Mouse (Mus musculus): ENCODE results near the gene Hsd17b3. TPM values are rescaled to one million over a fixed set of nuclear protein-coding genes. Genes with fewer than 3 reads are reported as not detected.

The Hsd17b3 gene
- polyA plus RNA-seq, 1 experiment = not detected

DNA sequence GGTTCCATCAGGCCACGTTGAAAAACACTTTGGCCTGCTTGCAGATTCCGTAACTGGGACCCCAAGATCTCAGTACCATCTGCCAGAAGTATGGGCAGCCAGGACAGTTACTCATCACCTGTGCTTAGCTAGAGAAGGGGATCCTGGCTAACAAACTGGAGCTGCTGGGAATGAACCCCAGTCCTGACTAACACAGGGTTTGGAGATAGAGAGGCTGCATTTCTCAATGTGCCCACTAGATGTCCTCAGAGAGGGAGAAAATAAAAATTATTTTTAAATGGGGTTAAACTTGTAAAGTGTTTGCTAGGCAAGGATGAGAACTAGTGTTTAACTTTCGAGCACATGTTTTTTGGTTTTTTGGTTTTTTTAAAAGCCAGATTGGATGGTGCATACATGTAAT, 11.2 kb upstream of the Hsd17b3 start:
- no peak overlapping the region for H3K4me2 ChIP-seq (ENCODE audit: low read depth)
- no peak for TF ChIP-seq USF1 (IDR thresholded peaks at IDR 0.05; ENCODE audit: low read depth)
- H3K27me3 ChIP-seq (ENCODE audit: control insufficient read depth, insufficient read depth, insufficient read length) = no peaks in the 10 kb centered on the region
- no peaks in the 10 kb centered on the region for H3K79me2 ChIP-seq (ENCODE audit: control insufficient read depth, insufficient read depth)
- no peaks in the 10 kb centered on the region for H3K36me3 ChIP-seq (ENCODE audit: control insufficient read depth, insufficient read depth)
- no peak overlapping the region for H3ac ChIP-seq (ENCODE audit: control insufficient read depth, insufficient read length)
- no peak overlapping the region for H3K4me3 ChIP-seq

DNA sequence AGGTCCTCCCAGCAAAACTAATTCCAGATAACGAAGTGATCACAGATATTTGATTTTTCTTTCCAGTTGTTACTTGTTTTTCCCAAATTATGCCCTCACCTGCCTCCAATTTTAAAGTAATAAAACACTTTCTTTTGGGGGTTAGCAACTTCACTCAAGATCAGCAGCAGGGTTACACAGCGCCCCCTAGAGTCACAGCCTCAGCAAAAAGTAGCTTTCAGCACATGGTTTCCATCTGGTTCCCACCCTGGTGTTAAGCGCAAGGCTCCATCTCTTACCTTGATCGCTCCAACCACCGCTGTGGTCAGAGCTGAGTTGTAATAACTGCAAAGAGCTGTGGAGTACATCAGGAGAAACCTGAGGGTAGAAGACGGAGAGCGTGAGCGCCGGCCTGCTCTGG, 10.0 kb upstream of the Hsd17b3 start:
- Histone ChIP-seq H3K79me2 (ENCODE audit: control insufficient read depth, insufficient read depth) (no peaks in the 10 kb centered on the region), H3K4me2 (ENCODE audit: low read depth) (no peak overlapping the region), H3K36me3 (ENCODE audit: control insufficient read depth, insufficient read depth) (no peaks in the 10 kb centered on the region), H3K27me3 (ENCODE audit: control insufficient read depth, insufficient read depth, insufficient read length) (no peaks in the 10 kb centered on the region), H3ac (ENCODE audit: control insufficient read depth, insufficient read length) (no peak overlapping the region), H3K4me3 (no peak overlapping the region)
- TF ChIP-seq USF1 (IDR thresholded peaks at IDR 0.05; ENCODE audit: low read depth) (no peak), E2F4 (IDR thresholded peaks at IDR 0.05; ENCODE audit: insufficient read depth) (no peak), TCF3 (IDR thresholded peaks at IDR 0.05; ENCODE audit: insufficient read length, low read depth) (no peak), TCF12 (IDR thresholded peaks at IDR 0.05; ENCODE audit: insufficient read depth, poor library complexity, severe bottlenecking) (no peak), MYOD1 (IDR thresholded peaks at IDR 0.05; ENCODE audit: control insufficient read depth in 1 of 3, insufficient read length in 2 of 3, low read depth in 2 of 3) (no peak), CEBPB (IDR thresholded peaks at IDR 0.05; ENCODE audit: insufficient read depth, poor library complexity, severe bottlenecking) (no peak), MAX (IDR thresholded peaks at IDR 0.05; ENCODE audit: low read depth) (no peak), MYOG (IDR thresholded peaks at IDR 0.05; ENCODE audit: control insufficient read depth in 1 of 3, insufficient read depth in 1 of 3, insufficient read length in 2 of 3, low read depth in 2 of 3) (no peak), REST (IDR thresholded peaks at IDR 0.05; ENCODE audit: insufficient read depth, insufficient read length) (no peak), POLR2A (IDR thresholded peaks at IDR 0.05; ENCODE audit: insufficient read length, low read depth) (no peak), SRF (IDR thresholded peaks at IDR 0.05; ENCODE audit: control insufficient read depth, insufficient read length, low read depth) (no peak), POLR2AphosphoS2 (IDR thresholded peaks at IDR 0.05; ENCODE audit: insufficient read length, low read depth) (no peak)

DNA sequence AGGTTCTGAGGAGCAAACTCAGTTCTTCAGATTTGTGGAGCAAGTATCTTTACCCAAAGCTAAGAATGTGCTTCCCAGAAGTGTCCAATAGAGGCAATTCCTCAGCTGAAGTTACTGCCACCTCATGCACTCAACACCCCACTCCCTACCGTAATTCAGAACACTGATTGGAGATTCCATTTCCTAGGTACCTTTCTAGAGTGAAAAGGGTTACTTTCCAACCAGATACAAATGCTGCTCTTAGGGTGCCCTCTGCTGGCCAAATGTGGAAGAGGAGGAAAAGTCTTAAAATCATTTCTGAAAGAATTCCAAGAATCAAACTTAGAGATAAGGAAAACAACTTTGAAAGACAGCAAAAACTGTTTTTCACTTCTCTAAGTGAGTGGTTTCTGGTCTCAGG, 4.3 kb upstream of the Hsd17b3 start:
- no peak overlapping the region for H3K4me3 ChIP-seq
- H3K36me3 ChIP-seq (ENCODE audit: control insufficient read depth, insufficient read depth) = no peaks in the 10 kb centered on the region
- no peak overlapping the region for H3K4me2 ChIP-seq (ENCODE audit: low read depth)
- H3K27me3 ChIP-seq (ENCODE audit: control insufficient read depth, insufficient read depth, insufficient read length) = no peaks in the 10 kb centered on the region
- TF ChIP-seq E2F4 (IDR thresholded peaks at IDR 0.05; ENCODE audit: insufficient read depth) = no peak
- no peak for TF ChIP-seq USF1 (IDR thresholded peaks at IDR 0.05; ENCODE audit: low read depth)
- TF ChIP-seq MAX (IDR thresholded peaks at IDR 0.05; ENCODE audit: low read depth) = no peak
- no peak for TF ChIP-seq MYOD1 (IDR thresholded peaks at IDR 0.05; ENCODE audit: control insufficient read depth in 1 of 3, insufficient read length in 2 of 3, low read depth in 2 of 3)
- no peaks in the 10 kb centered on the region for H3K79me2 ChIP-seq (ENCODE audit: control insufficient read depth, insufficient read depth)
- H3ac ChIP-seq (ENCODE audit: control insufficient read depth, insufficient read length) = no peak overlapping the region

DNA sequence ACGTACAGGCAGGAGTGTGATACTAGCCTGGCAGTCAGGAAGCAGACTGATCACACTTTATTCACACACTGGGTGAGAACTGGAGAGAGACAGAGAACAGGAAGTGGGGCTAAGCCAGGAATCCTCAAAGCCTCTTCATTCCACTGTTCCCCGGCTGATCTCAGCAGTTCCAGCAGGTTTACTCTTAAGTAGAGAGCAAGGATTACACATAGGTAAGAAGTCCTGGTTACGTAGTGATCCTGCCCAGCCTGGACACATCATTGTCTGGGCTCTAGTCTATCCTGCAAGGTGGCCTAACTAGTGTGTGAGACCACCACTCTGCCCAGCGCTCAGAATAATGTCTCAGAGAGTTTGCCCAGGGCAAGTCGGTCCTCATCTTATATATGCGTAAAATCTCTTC, 3.7 kb upstream of the Hsd17b3 start:
- H3K27me3 ChIP-seq (ENCODE audit: control insufficient read depth, insufficient read depth, insufficient read length) = no peaks in the 10 kb centered on the region
- H3K4me3 ChIP-seq = no peak overlapping the region
- no peak overlapping the region for H3ac ChIP-seq (ENCODE audit: control insufficient read depth, insufficient read length)
- no peaks in the 10 kb centered on the region for H3K36me3 ChIP-seq (ENCODE audit: control insufficient read depth, insufficient read depth)
- TF ChIP-seq TCF12 (IDR thresholded peaks at IDR 0.05; ENCODE audit: insufficient read depth, poor library complexity, severe bottlenecking) (no peak), MYOD1 (IDR thresholded peaks at IDR 0.05; ENCODE audit: control insufficient read depth in 1 of 3, insufficient read length in 2 of 3, low read depth in 2 of 3) (no peak), SRF (IDR thresholded peaks at IDR 0.05; ENCODE audit: control insufficient read depth, insufficient read length, low read depth) (no peak), MYOG (IDR thresholded peaks at IDR 0.05; ENCODE audit: control insufficient read depth in 1 of 3, insufficient read depth in 1 of 3, insufficient read length in 2 of 3, low read depth in 2 of 3) (no peak), USF1 (IDR thresholded peaks at IDR 0.05; ENCODE audit: low read depth) (no peak), POLR2AphosphoS2 (IDR thresholded peaks at IDR 0.05; ENCODE audit: insufficient read length, low read depth) (no peak), TCF3 (IDR thresholded peaks at IDR 0.05; ENCODE audit: insufficient read length, low read depth) (no peak), CEBPB (IDR thresholded peaks at IDR 0.05; ENCODE audit: insufficient read depth, poor library complexity, severe bottlenecking) (no peak), MAX (IDR thresholded peaks at IDR 0.05; ENCODE audit: low read depth) (no peak), E2F4 (IDR thresholded peaks at IDR 0.05; ENCODE audit: insufficient read depth) (no peak), POLR2A (IDR thresholded peaks at IDR 0.05; ENCODE audit: insufficient read length, low read depth) (no peak), REST (IDR thresholded peaks at IDR 0.05; ENCODE audit: insufficient read depth, insufficient read length) (no peak)
- H3K4me2 ChIP-seq (ENCODE audit: low read depth) = no peak overlapping the region
- no peaks in the 10 kb centered on the region for H3K79me2 ChIP-seq (ENCODE audit: control insufficient read depth, insufficient read depth)

DNA sequence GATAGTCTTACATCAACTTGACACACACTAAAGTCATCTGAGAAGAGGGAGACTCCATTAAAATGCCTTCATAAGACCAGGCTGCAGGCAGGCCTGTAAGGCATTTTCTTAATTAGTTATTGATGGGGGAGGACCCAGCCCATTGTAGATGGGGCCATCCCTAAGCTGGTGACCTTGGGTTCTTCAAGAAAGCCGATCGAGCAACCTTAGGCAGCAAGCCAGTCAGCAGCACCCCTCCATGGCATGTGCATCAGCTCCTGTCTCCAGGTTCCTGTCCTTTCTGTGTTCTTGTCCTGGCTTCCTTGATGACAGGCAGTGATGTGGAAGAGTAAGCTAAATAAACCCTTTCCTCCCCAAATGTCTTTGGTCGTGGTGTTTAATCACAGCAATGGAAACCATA, 3.1 kb upstream of the Hsd17b3 start:
- H3K27me3 ChIP-seq (ENCODE audit: control insufficient read depth, insufficient read depth, insufficient read length) = no peaks in the 10 kb centered on the region
- no peaks in the 10 kb centered on the region for H3K79me2 ChIP-seq (ENCODE audit: control insufficient read depth, insufficient read depth)
- H3K4me2 ChIP-seq (ENCODE audit: low read depth) = no peak overlapping the region
- no peaks in the 10 kb centered on the region for H3K36me3 ChIP-seq (ENCODE audit: control insufficient read depth, insufficient read depth)
- no peak for TF ChIP-seq MYOD1 (IDR thresholded peaks at IDR 0.05; ENCODE audit: control insufficient read depth in 1 of 3, insufficient read length in 2 of 3, low read depth in 2 of 3)
- TF ChIP-seq E2F4 (IDR thresholded peaks at IDR 0.05; ENCODE audit: insufficient read depth) = no peak
- TF ChIP-seq POLR2AphosphoS2 (IDR thresholded peaks at IDR 0.05; ENCODE audit: insufficient read length, low read depth) = no peak
- TF ChIP-seq SRF (IDR thresholded peaks at IDR 0.05; ENCODE audit: control insufficient read depth, insufficient read length, low read depth) = no peak
- no peak for TF ChIP-seq MAX (IDR thresholded peaks at IDR 0.05; ENCODE audit: low read depth)
- no peak for TF ChIP-seq POLR2A (IDR thresholded peaks at IDR 0.05; ENCODE audit: insufficient read length, low read depth)
- no peak for TF ChIP-seq REST (IDR thresholded peaks at IDR 0.05; ENCODE audit: insufficient read depth, insufficient read length)
- no peak for TF ChIP-seq USF1 (IDR thresholded peaks at IDR 0.05; ENCODE audit: low read depth)
- no peak for TF ChIP-seq TCF3 (IDR thresholded peaks at IDR 0.05; ENCODE audit: insufficient read length, low read depth)
- no peak for TF ChIP-seq TCF12 (IDR thresholded peaks at IDR 0.05; ENCODE audit: insufficient read depth, poor library complexity, severe bottlenecking)
- TF ChIP-seq CEBPB (IDR thresholded peaks at IDR 0.05; ENCODE audit: insufficient read depth, poor library complexity, severe bottlenecking) = no peak
- TF ChIP-seq MYOG (IDR thresholded peaks at IDR 0.05; ENCODE audit: control insufficient read depth in 1 of 3, insufficient read depth in 1 of 3, insufficient read length in 2 of 3, low read depth in 2 of 3) = no peak
- H3ac ChIP-seq (ENCODE audit: control insufficient read depth, insufficient read length) = no peak overlapping the region
- no peak overlapping the region for H3K4me3 ChIP-seq

All from myocyte (in vitro differentiated cells).